8 mouse cellular contexts compared by ENCODE assay signal in genomic region chr6:83004872-83005271, GRCm38 (mm10). TPM values are rescaled to one million over a fixed set of nuclear protein-coding genes. Genes with fewer than 3 reads are reported as not detected.
DNase-seq lines count a peak whose midpoint lies in the region; ATAC-seq and TF ChIP-seq lines count a peak whose summit lies in the region.

No protein-coding gene starts in this region.

- H3K4me3 ChIP-seq in kidney, postnatal 0 days (replicated peaks; ENCODE audit: low read depth, low read length), result no peak overlapping the region
- H3K4me3 ChIP-seq in cerebellum, adult 2 months (replicated peaks; ENCODE audit: insufficient read depth, low read depth, low read length), result no peak overlapping the region

- TF ChIP-seq CTCF in brain, embryonic 14.5 days (IDR thresholded peaks at IDR 0.05; ENCODE audit: borderline replicate concordance, extremely low read depth, insufficient read depth, insufficient read length), result no peak
- 0 out of 2 replicates have a peak, but pooled peaks have one; percentile 5 for TF ChIP-seq CTCF in kidney, postnatal 0 days (IDR thresholded peaks at IDR 0.05; ENCODE audit: low read depth)
- no peak for TF ChIP-seq CTCF in cerebellum, adult 2 months (IDR thresholded peaks at IDR 0.05; ENCODE audit: borderline replicate concordance, insufficient read depth, low read depth, low read length)

- no peak overlapping the region for H3K4me2 ChIP-seq in kidney, postnatal 0 days (ENCODE audit: low read length)

- no peak overlapping the region for H3K27ac ChIP-seq in kidney, postnatal 0 days
- no peak overlapping the region for H3K27ac ChIP-seq in cerebellum, adult 2 months (ENCODE audit: insufficient read depth, low read length)

- WGBS in kidney, postnatal 0 days, result 55% methylated on average over 7 of the region's 7 CpGs
- 48% methylated on average over 7 of the region's 7 CpGs for WGBS in cerebellum, adult 2 months

- H3K36me3 ChIP-seq in kidney, postnatal 0 days (ENCODE audit: insufficient read depth, low read length), result no peaks in the 10 kb centered on the region

- no peak overlapping the region for H3K9ac ChIP-seq in kidney, postnatal 0 days (ENCODE audit: low read depth, low read length)

- H3K9me3 ChIP-seq in kidney, postnatal 0 days (replicated peaks; ENCODE audit: low read length), result no peaks in the 10 kb centered on the region

- no peaks in the 10 kb centered on the region for H3K27me3 ChIP-seq in kidney, postnatal 0 days (ENCODE audit: insufficient read depth, low read length)
- H3K27me3 ChIP-seq in cerebellum, adult 2 months (ENCODE audit: control insufficient read depth, insufficient read depth, low read length), result no peaks in the 10 kb centered on the region

- DNase-seq in left cerebral cortex, postnatal 25 days (ENCODE audit: low spot score in 2 of 2), result peak; percentile 10 to 37
- no peak for DNase-seq in left cerebral cortex, adult 8-10 months (ENCODE audit: low spot score in 2 of 2)
- DNase-seq in brain, embryonic 14.5 days (ENCODE audit: low read depth), result peak; percentile 7
- peak; percentile 52 for DNase-seq in kidney, postnatal 0 days (ENCODE audit: low spot score)
- peak; percentile 76 to 79 for DNase-seq in monocyte, adult 2 months (ENCODE audit: low read depth in 1 of 2, low spot score in 2 of 2)
- no peak for DNase-seq in embryo, embryonic 10 days (ENCODE audit: low spot score)
- DNase-seq in cerebellum, adult 2 months, result no peak

- no peak for TF ChIP-seq POLR2A in brain, embryonic 14.5 days (IDR thresholded peaks at IDR 0.05; ENCODE audit: borderline replicate concordance, extremely low read depth, insufficient read depth, insufficient read length, poor library complexity, severe bottlenecking)
- no peak for TF ChIP-seq POLR2A in cerebellum, adult 2 months (IDR thresholded peaks at IDR 0.05; ENCODE audit: borderline replicate concordance, insufficient read depth, low read length)

- H3K4me1 ChIP-seq in kidney, postnatal 0 days (replicated peaks; ENCODE audit: insufficient read depth, low read length), result no peaks in the 10 kb centered on the region
- no peaks in the 10 kb centered on the region for H3K4me1 ChIP-seq in cerebellum, adult 2 months (ENCODE audit: control insufficient read depth, insufficient read depth, low read length)

- ATAC-seq in kidney, postnatal 0 days (replicated peaks; ENCODE audit: low FRiP score, low read depth), result no peak
- no peak for ATAC-seq in megakaryocyte-erythroid progenitor cell, adult 5-6 weeks (replicated peaks; ENCODE audit: low FRiP score, low TSS enrichment, poor library complexity, severe bottlenecking)

- intact Hi-C loops in left cerebral cortex, postnatal 25 days (cut with DNase I), result no loop called here

RNA-seq across cellular contexts. Expression of gene Dok1, which starts 28.4 kb away (rescaled TPM):
- 1 to 10 TPM; 1.1 to 1.6 TPM for total RNA-seq in left cerebral cortex, postnatal 25 days (2021)
- 1 to 10 TPM; 2.1 to 3.7 (median 2.9) TPM for total RNA-seq in left cerebral cortex, adult 8-10 months (2022)
- polyA plus RNA-seq in brain, embryonic 14.5 days (2012; rRNA removed), result 2.7 and 2.9 TPM in 2 replicates
- polyA plus RNA-seq in kidney, postnatal 0 days (2015; fragmentation: Nextera tagmentation; extraction: Ambion mirVana), result 13.7 and 15.2 TPM in 2 replicates
- polyA plus RNA-seq in cerebellum, adult 2 months (2012; rRNA removed), result 1.7 and 2.1 TPM in 2 replicates
- total RNA-seq in megakaryocyte-erythroid progenitor cell, adult 5-6 weeks (2014; fragmentation: Nextera tagmentation), result 15.0 and 25.0 TPM in 2 replicates
- 24.2 and 46.1 TPM in 2 replicates for total RNA-seq in megakaryocyte-erythroid progenitor cell, adult 5-6 weeks (2017)

RNA-seq across cellular contexts. Expression of gene Loxl3, which starts 29.1 kb away (rescaled TPM):
- 1 to 10 TPM; 1.9 to 2.7 TPM for total RNA-seq in left cerebral cortex, postnatal 25 days (2021)
- total RNA-seq in left cerebral cortex, adult 8-10 months (2022), result 1 to 10 TPM; 2.0 to 4.3 (median 3.0) TPM
- polyA plus RNA-seq in brain, embryonic 14.5 days (2012; rRNA removed), result 6.7 and 7.3 TPM in 2 replicates
- 13.4 and 16.1 TPM in 2 replicates for polyA plus RNA-seq in kidney, postnatal 0 days (2015; fragmentation: Nextera tagmentation; extraction: Ambion mirVana)
- polyA plus RNA-seq in cerebellum, adult 2 months (2012; rRNA removed), result 3.5 and 3.8 TPM in 2 replicates
- total RNA-seq in megakaryocyte-erythroid progenitor cell, adult 5-6 weeks (2014; fragmentation: Nextera tagmentation), result 0.67 and 8.2 TPM in 2 replicates
- 0.61 and 0.88 TPM in 2 replicates for total RNA-seq in megakaryocyte-erythroid progenitor cell, adult 5-6 weeks (2017)

RNA-seq across cellular contexts. Expression of gene Aup1, which starts 49.4 kb away (rescaled TPM):
- total RNA-seq in left cerebral cortex, postnatal 25 days (2021), result 100 to 1,000 TPM; 100 to 114 TPM
- 100 to 1,000 TPM in 3 of 4 experiments, 10 to 100 TPM in 1; 98.7 to 123 (median 111) TPM for total RNA-seq in left cerebral cortex, adult 8-10 months (2022)
- polyA plus RNA-seq in brain, embryonic 14.5 days (2012; rRNA removed), result 222 and 386 TPM in 2 replicates
- polyA plus RNA-seq in kidney, postnatal 0 days (2015; fragmentation: Nextera tagmentation; extraction: Ambion mirVana), result 194 and 210 TPM in 2 replicates
- 271 and 276 TPM in 2 replicates for polyA plus RNA-seq in cerebellum, adult 2 months (2012; rRNA removed)
- 246 and 368 TPM in 2 replicates for total RNA-seq in megakaryocyte-erythroid progenitor cell, adult 5-6 weeks (2014; fragmentation: Nextera tagmentation)
- total RNA-seq in megakaryocyte-erythroid progenitor cell, adult 5-6 weeks (2017), result 115 and 128 TPM in 2 replicates

RNA-seq across cellular contexts. Expression of gene Htra2, which starts 50.2 kb away (rescaled TPM):
- total RNA-seq in left cerebral cortex, postnatal 25 days (2021), result 10 to 100 TPM; 42.9 to 45.4 TPM
- total RNA-seq in left cerebral cortex, adult 8-10 months (2022), result 10 to 100 TPM; 47.7 to 53.7 (median 50.4) TPM
- polyA plus RNA-seq in brain, embryonic 14.5 days (2012; rRNA removed), result 63.4 and 99.1 TPM in 2 replicates
- 68.5 and 70.4 TPM in 2 replicates for polyA plus RNA-seq in kidney, postnatal 0 days (2015; fragmentation: Nextera tagmentation; extraction: Ambion mirVana)
- 57.6 and 58.2 TPM in 2 replicates for polyA plus RNA-seq in cerebellum, adult 2 months (2012; rRNA removed)
- total RNA-seq in megakaryocyte-erythroid progenitor cell, adult 5-6 weeks (2014; fragmentation: Nextera tagmentation), result 225 and 296 TPM in 2 replicates
- 97.5 and 128 TPM in 2 replicates for total RNA-seq in megakaryocyte-erythroid progenitor cell, adult 5-6 weeks (2017)

RNA-seq across cellular contexts. Expression of gene Dqx1, which starts 52.8 kb away (rescaled TPM):
- total RNA-seq in left cerebral cortex, postnatal 25 days (2021), result under 1 TPM; 0.25 to 0.99 TPM
- total RNA-seq in left cerebral cortex, adult 8-10 months (2022), result 1 to 10 TPM in 2 of 4 experiments, under 1 TPM in 2; 0.67 to 1.5 (median 1.1) TPM
- 1.0 and 1.8 TPM in 2 replicates for polyA plus RNA-seq in brain, embryonic 14.5 days (2012; rRNA removed)
- polyA plus RNA-seq in kidney, postnatal 0 days (2015; fragmentation: Nextera tagmentation; extraction: Ambion mirVana), result 5.8 and 7.0 TPM in 2 replicates
- 0.92 and 0.93 TPM in 2 replicates for polyA plus RNA-seq in cerebellum, adult 2 months (2012; rRNA removed)
- total RNA-seq in megakaryocyte-erythroid progenitor cell, adult 5-6 weeks (2014; fragmentation: Nextera tagmentation), result 6.0 and 7.9 TPM in 2 replicates
- total RNA-seq in megakaryocyte-erythroid progenitor cell, adult 5-6 weeks (2017), result 0.56 and 1.0 TPM in 2 replicates

Comparison
In these comparisons a context has a peak if more than half of its experiments do, and no peak if none do; other contexts are left out.
1. DNase-seq: peak in left cerebral cortex, postnatal 25 days (2 of 2), brain, embryonic 14.5 days (single experiment), kidney, postnatal 0 days (single experiment) and monocyte, adult 2 months (2 of 2); none in left cerebral cortex, adult 8-10 months (0 of 2), embryo, embryonic 10 days (single experiment) and cerebellum, adult 2 months (0 of 2).